Mouse (Mus musculus): ENCODE data around the gene Zfp758. TPM values are rescaled to one million over a fixed set of nuclear protein-coding genes. Genes with fewer than 3 reads are reported as not detected.
"Not testable (repeated sequence)": the region's sequence is repeated elsewhere in the genome, so short reads cannot be mapped to it uniquely, and the experiment has no call there.

Gene Zfp758
- total RNA-seq (2022): 10 to 100 TPM in 1 of 4 experiments, 1 to 10 TPM in 3; 7.0 to 10.0 (median 7.8) TPM

GRCm38 (mm10) chr17:22361101-22361781 lies at the start of gene Zfp758, which contains the start of gene Zfp944:
Gene Zfp758, plus strand, starts transcription at chr17:22361453.
Gene Zfp944, minus strand, starts transcription at chr17:22361400.
- DNase-seq (ENCODE audit: low spot score in 2 of 2): peak; percentile 13 to 21

- not testable (repeated sequence) for DNase-seq (ENCODE audit: low spot score in 2 of 2)
Observed at GRCm38 (mm10) chr17:22314219-22314618, 47.0 kb upstream of the Zfp758 start.

GRCm38 (mm10) chr17:22314730-22315226 lies 46.5 kb upstream of the Zfp758 start, which contains the start of gene CT030661.1:
Gene CT030661.1, minus strand, starts transcription at chr17:22314837.
- DNase-seq (ENCODE audit: low spot score in 2 of 2): peak; percentile 79 to 86

- DNase-seq (ENCODE audit: low spot score in 2 of 2): not testable (repeated sequence)
Observed at GRCm38 (mm10) chr17:22315247-22315646, 46.0 kb upstream of the Zfp758 start.

- no peak for DNase-seq (ENCODE audit: low spot score in 2 of 2)
Observed at GRCm38 (mm10) chr17:22352794-22353193, 8.5 kb upstream of the Zfp758 start.

GRCm38 (mm10) chr17:22360572-22360971 lies 681 bp upstream of the Zfp758 start:
- no peak for DNase-seq (ENCODE audit: low spot score in 2 of 2)

GRCm38 (mm10) chr17:22363895-22364294 lies 2.6 kb downstream of the Zfp758 start:
- no peak for DNase-seq (ENCODE audit: low spot score in 2 of 2)

- no peak for DNase-seq (ENCODE audit: low spot score in 2 of 2)
Observed at GRCm38 (mm10) chr17:22410756-22411155, 49.5 kb downstream of the Zfp758 start.

- peak; percentile 16 to 30 for DNase-seq (ENCODE audit: low spot score in 2 of 2)
Observed at GRCm38 (mm10) chr17:22417510-22417909, 56.3 kb downstream of the Zfp758 start.

- DNase-seq (ENCODE audit: low spot score in 2 of 2): peak; percentile 68 to 70
Observed at GRCm38 (mm10) chr17:22423952-22424617, 62.8 kb downstream of the Zfp758 start, which contains the start of gene Zfp946. Gene Zfp946, plus strand, starts transcription at chr17:22424222.

GRCm38 (mm10) chr17:22424636-22425354 lies 63.5 kb downstream of the Zfp758 start:
- no peak for DNase-seq (ENCODE audit: low spot score in 2 of 2)

Other genes with a start within 250 kb of the Zfp758 start
- gene Zfp947, start 195.3 kb upstream of the Zfp758 start, total RNA-seq (2022): 1 to 10 TPM in 1 of 4 experiments, under 1 TPM in 3; 0.48 to 1.1 (median 0.77) TPM
- 1 to 10 TPM; 1.8 to 3.0 (median 2.6) TPM for gene Zfp994, start 135.8 kb upstream of the Zfp758 start, total RNA-seq (2022)
- gene CT030661.1, start 46.6 kb upstream of the Zfp758 start, total RNA-seq (2022): 10 to 100 TPM in 2 of 4 experiments, 1 to 10 TPM in 2; 9.2 to 11.8 (median 10.1) TPM
- gene Zfp944, start 53 bp upstream of the Zfp758 start, total RNA-seq (2022): 1 to 10 TPM; 3.4 to 5.1 (median 4.3) TPM
- 1 to 10 TPM; 3.5 to 5.4 (median 4.5) TPM for gene Zfp946, start 62.8 kb downstream of the Zfp758 start, total RNA-seq (2022)
- gene Vmn2r111, start 212.0 kb downstream of the Zfp758 start, total RNA-seq (2022): not detected
- gene Vmn2r112, start 239.5 kb downstream of the Zfp758 start, total RNA-seq (2022): not detected

Data from gastrocnemius, adult 8-10 months (tissue).